Mouse (Mus musculus): ENCODE measurements around the gene Sigirr. TPM values are rescaled to one million over a fixed set of nuclear protein-coding genes. Genes with fewer than 3 reads are reported as not detected.

Gene Sigirr
- total and polyA plus RNA-seq, 3 experiments = 8.3 to 17.5 TPM; not detected in 1

DNA sequence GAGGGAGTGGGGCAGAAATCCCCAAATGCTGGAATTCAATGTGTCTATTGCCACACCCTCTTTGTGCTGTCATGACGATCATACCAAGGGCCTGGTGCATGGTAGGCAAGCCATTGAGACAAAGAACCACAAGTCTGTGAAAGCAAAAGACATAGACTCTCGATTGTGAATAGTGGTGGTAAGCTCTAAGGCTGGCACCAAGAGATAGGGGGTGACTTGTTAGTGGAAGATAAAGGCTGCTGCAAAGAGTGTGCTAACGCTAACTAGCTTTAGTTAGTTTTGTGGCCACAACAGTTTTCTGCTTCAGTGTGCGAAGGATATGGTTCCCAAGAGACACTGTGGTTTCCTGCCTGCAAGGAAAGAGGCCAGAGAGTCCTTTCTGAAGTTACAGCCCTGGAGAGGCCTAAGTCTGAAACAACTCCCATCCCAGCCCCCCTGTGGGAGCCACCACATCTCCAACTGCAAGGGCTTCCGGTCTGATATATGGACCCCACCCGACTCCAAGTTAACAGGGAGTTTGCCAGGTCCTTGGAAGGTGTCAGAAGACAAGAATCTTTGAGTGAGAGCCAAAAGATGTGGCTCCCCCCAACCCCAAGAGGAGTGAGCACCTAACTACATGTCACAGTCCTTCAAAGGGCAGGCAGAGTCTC, 53.3 kb downstream of the Sigirr start:
- Histone ChIP-seq H3K79me2 (ENCODE audit: control insufficient read depth, insufficient read depth, low read length, poor library complexity) (no peaks in the 10 kb centered on the region), H3K4me1 (ENCODE audit: control insufficient read depth in 1 of 2, insufficient read depth in 2 of 2, low read length in 2 of 2) (peaks cover 2 to 21% of the 10 kb centered on the region in 2 experiments), H3K36me3 (ENCODE audit: control insufficient read depth in 1 of 2, insufficient read depth in 2 of 2, low read length in 2 of 2) (peaks cover 0 to 6% of the 10 kb centered on the region in 2 experiments; a peak in 2 of 4 replicates), H3K9ac (ENCODE audit: control insufficient read depth, low read depth, low read length, poor library complexity, severe bottlenecking) (peak overlapping the region; percentile 50), H3K27me3 (ENCODE audit: control insufficient read depth in 1 of 2, insufficient read depth in 2 of 2, low read length in 2 of 2) (no peaks in the 10 kb centered on the region), H3K27ac (ENCODE audit: control insufficient read depth, low read depth, low read length) (peak overlapping the region; percentile 81), H3K9me3 (replicated peaks; ENCODE audit: insufficient read depth, low read length) (no peaks in the 10 kb centered on the region), H3K4me3 (ENCODE audit: control insufficient read depth in 1 of 2, insufficient read depth in 1 of 2, low read depth in 2 of 2, low read length in 2 of 2) (peak overlapping the region; percentile 45 to 49)
- DNase-seq (ENCODE audit: low read depth, low spot score) = peak; percentile 83
- TF ChIP-seq MYB (IDR thresholded peaks at IDR 0.05; ENCODE audit: low read depth, low read length) (peak; percentile 28; the same call in 1 of the 2 replicates), MAFK (IDR thresholded peaks at IDR 0.05; ENCODE audit: borderline replicate concordance, low read depth, low read length) (0 out of 2 replicates have a peak, but pooled peaks have one; percentile 10), MYC (IDR thresholded peaks at IDR 0.05; ENCODE audit: low read depth, low read length) (0 out of 2 replicates have a peak, but pooled peaks have one; percentile 26), ZC3H11A (IDR thresholded peaks at IDR 0.05; ENCODE audit: low read depth, low read length) (peak; percentile 11), GATA1 (IDR thresholded peaks at IDR 0.05; ENCODE audit: low read depth, low read length) (peak; percentile 77), NELFE (IDR thresholded peaks at IDR 0.05; ENCODE audit: low read depth, low read length) (0 out of 2 replicates have a peak, but pooled peaks have one; percentile 20), ETS1 (IDR thresholded peaks at IDR 0.05; ENCODE audit: low read depth, low read length) (peak; percentile 23; the same call in 1 of the 2 replicates), EP300 (IDR thresholded peaks at IDR 0.05; ENCODE audit: low read depth in 1 of 2, low read length in 2 of 2) (peak; percentile 67 to 80), SIN3A (IDR thresholded peaks at IDR 0.05; ENCODE audit: low read length) (peak; percentile 55; the same call in 1 of the 2 replicates), BHLHE40 (IDR thresholded peaks at IDR 0.05; ENCODE audit: borderline replicate concordance, low read depth, low read length) (peak; percentile 46; the same call in 1 of the 2 replicates), MEF2A (IDR thresholded peaks at IDR 0.05; ENCODE audit: extremely low read depth, insufficient replicate concordance, low read depth, low read length, poor library complexity, severe bottlenecking) (no peak), MXI1 (IDR thresholded peaks at IDR 0.05; ENCODE audit: low read depth, low read length) (peak; percentile 46), MAZ (IDR thresholded peaks at IDR 0.05; ENCODE audit: low read depth, low read length) (peak; percentile 16; the same call in 1 of the 2 replicates), TAL1 (IDR thresholded peaks at IDR 0.05; ENCODE audit: low read length) (peak; percentile 88), SMC3 (IDR thresholded peaks at IDR 0.05; ENCODE audit: low read depth, low read length) (peak; percentile 1; the same call in 1 of the 2 replicates), ZMIZ1 (IDR thresholded peaks at IDR 0.05; ENCODE audit: low read depth, low read length) (0 out of 2 replicates have a peak, but pooled peaks have one; percentile 43), CTCF (IDR thresholded peaks at IDR 0.05 in 2 of 3, conservative IDR thresholded peaks at IDR 0.05 in 1 of 3; ENCODE audit: control insufficient read depth in 1 of 3, insufficient read depth in 1 of 3, low read depth in 2 of 3, low read length in 3 of 3, poor library complexity in 1 of 3, severe bottlenecking in 1 of 3) (no peak), TCF12 (IDR thresholded peaks at IDR 0.05; ENCODE audit: low read depth, low read length) (peak; percentile 78), RCOR1 (IDR thresholded peaks at IDR 0.05; ENCODE audit: low read depth, low read length) (peak; percentile 62; the same call in 1 of the 2 replicates), E2F4 (IDR thresholded peaks at IDR 0.05; ENCODE audit: borderline replicate concordance, low read depth, low read length) (no peak), USF1 (IDR thresholded peaks at IDR 0.05; ENCODE audit: low read depth, low read length) (no peak), ZNF384 (IDR thresholded peaks at IDR 0.05; ENCODE audit: low read depth, low read length) (no peak)
